Mouse (Mus musculus): Measurements from ENCODE around the gene 2700097O09Rik.
"Not testable (repeated sequence)": the region's sequence is repeated elsewhere in the genome, so short reads cannot be mapped to it uniquely, and the experiment has no call there.

Gene 2700097O09Rik

DNA sequence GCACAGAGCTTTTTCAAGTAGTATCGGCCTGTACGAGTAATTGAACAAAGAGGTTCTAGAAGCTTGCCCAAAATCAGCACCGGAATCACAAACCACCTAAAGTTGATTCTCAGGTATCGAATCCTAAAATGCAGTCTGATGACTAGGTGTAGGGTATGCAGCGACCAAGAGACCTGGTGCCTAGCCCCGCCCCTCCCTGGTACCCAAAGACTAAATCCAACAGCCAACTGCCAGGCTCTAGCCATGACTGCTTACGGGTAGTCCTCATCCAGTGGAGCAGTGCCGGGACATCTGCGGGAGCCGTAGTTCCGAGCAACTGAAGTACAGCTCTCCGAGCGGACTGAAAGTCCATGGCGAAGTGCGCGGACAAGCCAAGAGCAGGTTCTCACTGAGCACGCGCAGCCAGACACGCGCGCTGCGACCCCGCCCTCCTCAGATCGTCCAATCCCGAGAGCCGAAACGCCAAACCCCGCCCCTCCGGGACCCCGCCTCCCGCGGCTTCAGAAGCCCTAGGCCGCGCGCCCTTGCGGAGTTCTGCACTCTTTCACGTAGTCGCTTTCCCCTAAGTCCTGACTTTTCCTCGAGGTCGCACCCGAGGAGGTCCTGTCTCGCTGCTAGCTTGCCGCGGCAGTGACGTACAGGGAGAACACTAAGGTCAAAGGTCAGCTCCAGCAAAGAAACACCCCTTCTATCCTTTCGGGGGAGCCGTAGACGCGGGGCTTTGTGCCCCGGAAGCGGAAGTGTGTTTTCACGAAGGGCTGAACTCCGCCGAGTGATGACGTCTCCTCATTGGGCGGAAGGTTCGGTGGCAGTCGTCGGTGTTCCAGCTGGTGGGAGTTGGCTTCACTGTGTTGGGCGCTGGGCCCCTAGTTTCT is at the start of gene 2700097O09Rik, which contains the start of gene Srp54a:
2700097O09Rik (minus strand) TSS at position 385 of the 875 bp plus-strand sequence.
Srp54a (plus strand) TSS at position 537 of the 875 bp plus-strand sequence.
- peak; percentile 67 for DNase-seq (ENCODE audit: low spot score)

DNA sequence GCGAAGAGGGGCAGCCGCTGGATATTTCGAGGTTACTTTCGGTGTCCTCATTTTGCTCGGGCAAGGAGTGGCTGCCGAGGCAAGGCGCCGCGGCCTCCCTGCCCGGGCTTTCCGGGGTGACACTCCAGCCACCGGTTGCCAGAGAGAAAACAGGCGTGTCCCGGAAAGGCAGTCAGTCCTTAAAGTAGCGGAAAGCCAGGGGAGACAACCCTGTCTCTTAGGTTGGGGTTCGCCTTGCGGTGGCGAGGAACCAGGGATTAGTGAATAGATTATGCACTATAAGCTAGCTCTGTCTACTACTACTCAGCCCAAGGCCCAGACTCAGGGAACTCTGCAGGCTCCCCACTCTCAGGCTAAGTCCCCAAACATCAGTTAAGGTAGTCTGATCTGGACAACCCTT is 44.8 kb upstream of the 2700097O09Rik start:
- DNase-seq (ENCODE audit: low spot score), result not testable (repeated sequence)

GRCm38 (mm10) chr12:55124242-55124641 is 44.3 kb upstream of the 2700097O09Rik start, which contains the start of gene Fam177a:
Gene Fam177a, plus strand, starts transcription at chr12:55124469.
- DNase-seq (ENCODE audit: low spot score), result not testable (repeated sequence)

- DNase-seq (ENCODE audit: low spot score), result not testable (repeated sequence)
Observed at GRCm38 (mm10) chr12:55112616-55113015, 32.7 kb upstream of the 2700097O09Rik start.

GRCm38 (mm10) chr12:55092127-55092526 is 12.2 kb upstream of the 2700097O09Rik start:
- not testable (repeated sequence) for DNase-seq (ENCODE audit: low spot score)

GRCm38 (mm10) chr12:55080601-55080942 is 662 bp upstream of the 2700097O09Rik start:
- not testable (repeated sequence) for DNase-seq (ENCODE audit: low spot score)

DNA sequence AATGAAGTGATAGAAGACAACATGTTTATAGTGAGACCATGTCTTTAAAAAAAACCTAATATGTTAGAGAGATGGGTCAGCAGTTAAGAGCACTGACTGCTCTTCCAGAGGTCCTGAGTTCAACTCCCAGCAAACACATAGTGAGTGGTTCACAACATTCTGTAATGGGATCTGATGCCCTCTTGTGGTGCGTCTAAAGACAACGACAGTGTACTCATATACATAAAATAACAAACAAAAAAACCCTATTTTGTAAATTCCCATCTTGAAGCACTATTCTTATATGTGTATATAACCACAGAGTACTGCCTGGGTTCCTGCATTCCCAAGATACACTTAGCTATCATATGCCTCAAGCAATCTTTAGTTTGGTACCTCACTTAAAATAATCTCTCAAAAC is 1.2 kb downstream of the 2700097O09Rik start:
- DNase-seq (ENCODE audit: low spot score), result not testable (repeated sequence)

DNA sequence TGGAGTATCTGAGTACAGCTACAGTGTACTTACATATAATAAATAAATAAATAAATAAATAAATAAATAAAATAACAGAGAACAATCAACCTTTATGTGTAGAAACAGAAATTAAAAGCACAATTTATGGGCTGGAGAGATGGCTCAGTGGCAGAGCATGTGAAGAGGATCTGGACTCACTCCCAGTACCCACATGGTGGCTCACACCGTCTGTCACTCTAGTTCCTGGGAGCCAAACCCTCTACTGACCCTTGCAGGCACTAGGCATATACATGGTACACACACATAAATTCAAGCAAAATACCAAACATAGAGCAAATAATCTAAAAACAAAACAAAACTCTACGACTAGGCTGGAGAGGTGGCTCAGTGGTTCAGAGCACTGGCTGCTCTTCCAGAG is 4.6 kb downstream of the 2700097O09Rik start:
- DNase-seq (ENCODE audit: low spot score), result no peak

GRCm38 (mm10) chr12:55073686-55074085 is 6.2 kb downstream of the 2700097O09Rik start:
- DNase-seq (ENCODE audit: low spot score), result no peak

- DNase-seq (ENCODE audit: low spot score), result no peak
Observed at GRCm38 (mm10) chr12:55072495-55072894, 7.4 kb downstream of the 2700097O09Rik start.

GRCm38 (mm10) chr12:55062141-55062540 is 17.8 kb downstream of the 2700097O09Rik start:
- no peak for DNase-seq (ENCODE audit: low spot score)

- DNase-seq (ENCODE audit: low spot score), result no peak
Observed at GRCm38 (mm10) chr12:55061006-55061405, 18.9 kb downstream of the 2700097O09Rik start.

GRCm38 (mm10) chr12:55060212-55060898 is 19.6 kb downstream of the 2700097O09Rik start:
- no peak for DNase-seq (ENCODE audit: low spot score)

DNA sequence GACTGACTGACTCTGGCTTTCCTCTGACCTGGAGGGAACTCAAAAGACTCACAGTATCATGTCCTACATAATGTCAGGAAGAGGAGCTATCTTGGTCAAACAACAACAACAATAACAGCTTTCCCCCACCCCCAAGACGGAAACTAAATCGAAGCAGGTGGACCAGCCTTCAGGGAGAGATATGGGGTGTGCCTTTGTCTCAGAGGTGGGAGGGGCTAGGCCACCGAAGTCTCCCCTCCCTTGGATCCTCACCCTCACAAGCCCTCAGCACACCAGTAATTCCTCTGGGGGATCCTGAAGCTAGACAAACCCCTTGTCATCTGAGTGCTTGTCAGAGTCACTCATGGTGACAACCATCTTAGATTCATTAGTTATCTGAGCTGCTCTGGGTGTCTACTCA is 20.1 kb downstream of the 2700097O09Rik start:
- DNase-seq (ENCODE audit: low spot score), result no peak

DNA sequence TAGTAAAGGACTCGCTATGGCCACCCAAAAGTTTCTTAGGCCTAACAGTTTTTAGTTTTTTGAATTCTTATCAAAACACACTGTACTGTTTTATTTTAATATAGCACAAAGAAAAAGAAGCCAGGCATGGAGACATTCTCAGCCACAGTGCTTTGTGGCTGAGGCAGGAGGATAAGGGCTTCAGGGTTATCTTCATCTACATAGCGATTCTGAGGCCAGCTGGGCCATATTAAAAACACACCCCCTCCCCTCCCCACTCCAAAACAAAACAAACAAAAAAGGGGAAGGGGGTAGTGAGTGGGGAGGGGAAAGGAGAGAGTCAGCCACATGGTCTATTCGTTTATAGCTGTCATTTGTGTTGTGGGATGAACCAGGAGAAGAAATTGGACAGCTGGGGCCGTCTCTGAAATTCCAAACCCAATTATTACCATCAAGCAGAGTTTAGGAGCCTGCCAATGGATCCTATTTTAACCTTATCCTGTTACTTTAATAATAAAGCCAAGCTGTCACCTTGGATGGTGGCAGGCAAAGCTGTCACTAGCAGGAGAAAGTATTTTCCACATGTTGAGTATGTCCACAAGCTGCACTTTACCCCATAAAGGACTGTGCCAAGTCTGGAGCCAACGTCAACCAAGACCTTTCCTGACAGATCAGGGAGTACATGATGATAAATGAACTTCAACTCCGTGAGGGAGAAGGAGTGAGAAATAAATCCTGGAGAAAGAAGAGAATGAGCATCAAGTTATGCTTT is 20.9 kb downstream of the 2700097O09Rik start:
- no peak for DNase-seq (ENCODE audit: low spot score)

- no peak for DNase-seq (ENCODE audit: low spot score)
Observed at GRCm38 (mm10) chr12:55056703-55057102, 23.2 kb downstream of the 2700097O09Rik start.

DNA sequence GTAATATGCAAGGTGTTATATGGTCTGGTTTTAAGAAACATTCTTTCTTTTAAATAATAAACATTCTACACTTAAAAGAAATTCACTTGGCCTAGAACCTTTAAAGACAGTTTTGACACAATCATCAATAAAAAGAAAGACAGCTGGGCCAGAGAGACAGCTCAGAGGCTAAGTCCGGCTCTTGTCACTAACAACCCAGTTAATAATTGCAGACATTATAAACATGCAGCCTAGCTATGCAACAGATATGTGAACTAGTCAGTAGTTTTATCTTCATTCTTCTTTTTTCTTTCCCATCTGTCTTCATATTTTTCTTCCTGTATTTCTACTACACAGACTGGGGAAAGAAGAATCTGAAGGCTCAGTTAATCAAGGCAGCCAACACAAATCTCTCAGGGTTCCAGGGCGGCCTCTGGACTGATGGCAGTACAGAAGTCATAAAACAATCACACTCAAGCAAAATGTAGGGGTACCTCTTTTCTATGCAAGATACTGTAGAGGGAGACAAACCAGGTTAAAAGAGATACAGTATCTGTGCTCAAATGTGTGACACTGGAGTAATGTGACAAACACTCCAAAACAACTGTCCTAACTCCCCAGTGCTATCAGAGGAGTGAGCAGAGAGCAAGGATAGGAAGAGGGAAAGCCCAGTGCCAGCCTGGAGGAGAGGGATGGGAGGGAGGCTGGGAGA is 25.2 kb downstream of the 2700097O09Rik start:
- DNase-seq (ENCODE audit: low spot score), result no peak

DNA sequence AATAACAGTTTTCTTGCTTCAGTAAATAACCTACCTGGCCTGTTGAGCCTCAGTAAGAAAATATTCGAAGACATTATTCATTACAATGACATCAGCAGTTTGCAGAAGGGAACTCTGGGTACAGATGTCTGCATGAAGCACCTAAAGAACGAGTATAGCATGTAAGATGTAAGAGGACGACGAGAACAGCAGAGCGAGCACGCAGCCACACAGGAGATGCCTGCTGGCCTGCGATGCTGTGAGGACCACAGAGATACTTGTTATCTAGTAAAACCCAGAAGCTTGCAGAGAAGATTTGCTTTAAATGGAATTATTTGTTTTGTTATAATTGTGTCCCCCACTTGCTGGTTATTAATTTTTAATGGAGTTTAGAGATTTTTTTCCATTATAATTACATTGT is 26.6 kb downstream of the 2700097O09Rik start:
- DNase-seq (ENCODE audit: low spot score), result no peak

- no peak for DNase-seq (ENCODE audit: low spot score)
Observed at GRCm38 (mm10) chr12:55051210-55052173, 28.4 kb downstream of the 2700097O09Rik start.

GRCm38 (mm10) chr12:55049731-55050353 is 30.1 kb downstream of the 2700097O09Rik start:
- no peak for DNase-seq (ENCODE audit: low spot score)

Measured in urinary bladder, postnatal 10 days (tissue).